Mouse (Mus musculus): Measurements from ENCODE around the gene Adamts2. TPM values are rescaled to one million over a fixed set of nuclear protein-coding genes. Genes with fewer than 3 reads are reported as not detected.

Gene Adamts2
- polyA plus RNA-seq, 1 experiment from 2014 or later, result 11.7 TPM

- no peaks in the 10 kb centered on the region for H3K36me3 ChIP-seq (ENCODE audit: control insufficient read depth, insufficient read depth, low read length)
- H3K4me3 ChIP-seq (ENCODE audit: low read depth, low read length), result no peak overlapping the region
- no peak for ATAC-seq (ENCODE audit: insufficient number of reproducible peaks, insufficient read depth, low FRiP score, low read depth)
- no peak overlapping the region for H3K9ac ChIP-seq (replicated peaks; ENCODE audit: low read depth, low read length)
- 87% methylated on average over 4 of the region's 4 CpGs for WGBS
- no peak overlapping the region for H3K27ac ChIP-seq (ENCODE audit: low read length)
- H3K9me3 ChIP-seq (ENCODE audit: control insufficient read depth, low read depth, low read length), result no peaks in the 10 kb centered on the region; the same call in 1 of the 2 replicates
- 0 out of 2 replicates have a peak, but pooled peaks cover 6% of the 10 kb centered on the region for H3K4me1 ChIP-seq (ENCODE audit: control insufficient read depth, insufficient read depth, low read length)
- H3K27me3 ChIP-seq (ENCODE audit: control insufficient read depth, insufficient read depth, low read length), result no peaks in the 10 kb centered on the region
- no peak overlapping the region for H3K4me2 ChIP-seq (replicated peaks; ENCODE audit: low read depth, low read length)
Observed at GRCm38 (mm10) chr11:50648143-50648807, 46.4 kb downstream of the Adamts2 start.

GRCm38 (mm10) chr11:50650037-50650436 is 48.2 kb downstream of the Adamts2 start:
- no peak for ATAC-seq (ENCODE audit: insufficient number of reproducible peaks, insufficient read depth, low FRiP score, low read depth)
- Histone ChIP-seq H3K9ac (replicated peaks; ENCODE audit: low read depth, low read length) (no peak overlapping the region), H3K27ac (ENCODE audit: low read length) (no peak overlapping the region), H3K36me3 (ENCODE audit: control insufficient read depth, insufficient read depth, low read length) (no peaks in the 10 kb centered on the region), H3K27me3 (ENCODE audit: control insufficient read depth, insufficient read depth, low read length) (no peaks in the 10 kb centered on the region), H3K4me2 (replicated peaks; ENCODE audit: low read depth, low read length) (no peak overlapping the region), H3K9me3 (ENCODE audit: control insufficient read depth, low read depth, low read length) (no peaks in the 10 kb centered on the region; the same call in 1 of the 2 replicates), H3K4me3 (ENCODE audit: low read depth, low read length) (no peak overlapping the region), H3K4me1 (ENCODE audit: control insufficient read depth, insufficient read depth, low read length) (0 out of 2 replicates have a peak, but pooled peaks cover 10% of the 10 kb centered on the region)
- WGBS, result 83% methylated on average over 2 of the region's 2 CpGs

- Histone ChIP-seq H3K27ac (ENCODE audit: low read length) (no peak overlapping the region), H3K9me3 (ENCODE audit: control insufficient read depth, low read depth, low read length) (no peaks in the 10 kb centered on the region), H3K4me1 (ENCODE audit: control insufficient read depth, insufficient read depth, low read length) (0 out of 2 replicates have a peak, but pooled peaks cover 4% of the 10 kb centered on the region), H3K9ac (replicated peaks; ENCODE audit: low read depth, low read length) (no peak overlapping the region), H3K4me3 (ENCODE audit: low read depth, low read length) (no peak overlapping the region), H3K4me2 (replicated peaks; ENCODE audit: low read depth, low read length) (no peak overlapping the region), H3K27me3 (ENCODE audit: control insufficient read depth, insufficient read depth, low read length) (no peaks in the 10 kb centered on the region), H3K36me3 (ENCODE audit: control insufficient read depth, insufficient read depth, low read length) (no peaks in the 10 kb centered on the region)
- WGBS, result 59% methylated on average over 9 of the region's 9 CpGs
- no peak for ATAC-seq (ENCODE audit: insufficient number of reproducible peaks, insufficient read depth, low FRiP score, low read depth)
Observed at GRCm38 (mm10) chr11:50653746-50654431, 52.0 kb downstream of the Adamts2 start.

GRCm38 (mm10) chr11:50658826-50659225 is 56.9 kb downstream of the Adamts2 start:
- 82% methylated on average over 6 of the region's 6 CpGs for whole genome bisulfite sequencing
- H3K27ac ChIP-seq (ENCODE audit: low read length), result no peak overlapping the region

DNA sequence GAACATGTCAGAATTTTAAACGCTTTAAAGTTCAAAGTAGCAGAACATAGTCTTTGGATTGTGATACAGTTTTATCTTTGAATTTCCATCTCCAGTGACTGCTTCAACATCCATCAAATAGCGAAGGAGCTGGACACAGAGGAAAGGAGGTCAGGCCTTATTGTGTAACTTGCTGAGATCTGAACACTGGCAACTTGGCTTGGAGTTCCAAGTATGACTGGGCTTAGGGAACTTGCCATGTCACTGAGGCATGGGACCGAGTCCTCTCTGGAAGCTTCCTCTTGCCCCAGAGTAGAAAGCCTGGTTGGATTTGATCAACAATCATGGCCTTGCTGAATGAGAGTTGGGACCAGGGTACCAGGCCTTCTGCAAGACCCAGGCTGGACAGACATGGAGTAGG is 60.3 kb downstream of the Adamts2 start:
- Histone ChIP-seq H3K36me3 (ENCODE audit: control insufficient read depth, insufficient read depth, low read length) (no peaks in the 10 kb centered on the region), H3K4me1 (ENCODE audit: control insufficient read depth, insufficient read depth, low read length) (no peaks in the 10 kb centered on the region), H3K27ac (ENCODE audit: low read length) (no peak overlapping the region), H3K9ac (replicated peaks; ENCODE audit: low read depth, low read length) (no peak overlapping the region), H3K4me3 (ENCODE audit: low read depth, low read length) (no peak overlapping the region), H3K9me3 (ENCODE audit: control insufficient read depth, low read depth, low read length) (no peaks in the 10 kb centered on the region), H3K4me2 (replicated peaks; ENCODE audit: low read depth, low read length) (no peak overlapping the region), H3K27me3 (ENCODE audit: control insufficient read depth, insufficient read depth, low read length) (no peaks in the 10 kb centered on the region)
- 89% methylated on average over 3 of the region's 3 CpGs for WGBS
- ATAC-seq (ENCODE audit: insufficient number of reproducible peaks, insufficient read depth, low FRiP score, low read depth), result no peak

More at GRCm38 (mm10) chr11:50658826-50659225, 56.9 kb downstream of the Adamts2 start:
- no peak for ATAC-seq (ENCODE audit: insufficient number of reproducible peaks, insufficient read depth, low FRiP score, low read depth)
- H3K9me3 ChIP-seq (ENCODE audit: control insufficient read depth, low read depth, low read length), result no peaks in the 10 kb centered on the region
- H3K27me3 ChIP-seq (ENCODE audit: control insufficient read depth, insufficient read depth, low read length), result no peaks in the 10 kb centered on the region
- no peaks in the 10 kb centered on the region for H3K36me3 ChIP-seq (ENCODE audit: control insufficient read depth, insufficient read depth, low read length)
- H3K4me3 ChIP-seq (ENCODE audit: low read depth, low read length), result no peak overlapping the region
- H3K4me1 ChIP-seq (ENCODE audit: control insufficient read depth, insufficient read depth, low read length), result 0 out of 2 replicates have a peak, but pooled peaks cover 4% of the 10 kb centered on the region
- H3K4me2 ChIP-seq (replicated peaks; ENCODE audit: low read depth, low read length), result no peak overlapping the region
- H3K9ac ChIP-seq (replicated peaks; ENCODE audit: low read depth, low read length), result no peak overlapping the region

GRCm38 (mm10) chr11:50664826-50665225 is 62.9 kb downstream of the Adamts2 start:
- Histone ChIP-seq H3K4me1 (ENCODE audit: control insufficient read depth, insufficient read depth, low read length) (0 out of 2 replicates have a peak, but pooled peaks cover 3% of the 10 kb centered on the region), H3K36me3 (ENCODE audit: control insufficient read depth, insufficient read depth, low read length) (no peaks in the 10 kb centered on the region), H3K9ac (replicated peaks; ENCODE audit: low read depth, low read length) (no peak overlapping the region), H3K27me3 (ENCODE audit: control insufficient read depth, insufficient read depth, low read length) (no peaks in the 10 kb centered on the region), H3K27ac (ENCODE audit: low read length) (no peak overlapping the region), H3K4me2 (replicated peaks; ENCODE audit: low read depth, low read length) (no peak overlapping the region), H3K9me3 (ENCODE audit: control insufficient read depth, low read depth, low read length) (no peaks in the 10 kb centered on the region), H3K4me3 (ENCODE audit: low read depth, low read length) (no peak overlapping the region)
- no peak for ATAC-seq (ENCODE audit: insufficient number of reproducible peaks, insufficient read depth, low FRiP score, low read depth)
- WGBS, result 63% methylated on average over 4 of the region's 4 CpGs

DNA sequence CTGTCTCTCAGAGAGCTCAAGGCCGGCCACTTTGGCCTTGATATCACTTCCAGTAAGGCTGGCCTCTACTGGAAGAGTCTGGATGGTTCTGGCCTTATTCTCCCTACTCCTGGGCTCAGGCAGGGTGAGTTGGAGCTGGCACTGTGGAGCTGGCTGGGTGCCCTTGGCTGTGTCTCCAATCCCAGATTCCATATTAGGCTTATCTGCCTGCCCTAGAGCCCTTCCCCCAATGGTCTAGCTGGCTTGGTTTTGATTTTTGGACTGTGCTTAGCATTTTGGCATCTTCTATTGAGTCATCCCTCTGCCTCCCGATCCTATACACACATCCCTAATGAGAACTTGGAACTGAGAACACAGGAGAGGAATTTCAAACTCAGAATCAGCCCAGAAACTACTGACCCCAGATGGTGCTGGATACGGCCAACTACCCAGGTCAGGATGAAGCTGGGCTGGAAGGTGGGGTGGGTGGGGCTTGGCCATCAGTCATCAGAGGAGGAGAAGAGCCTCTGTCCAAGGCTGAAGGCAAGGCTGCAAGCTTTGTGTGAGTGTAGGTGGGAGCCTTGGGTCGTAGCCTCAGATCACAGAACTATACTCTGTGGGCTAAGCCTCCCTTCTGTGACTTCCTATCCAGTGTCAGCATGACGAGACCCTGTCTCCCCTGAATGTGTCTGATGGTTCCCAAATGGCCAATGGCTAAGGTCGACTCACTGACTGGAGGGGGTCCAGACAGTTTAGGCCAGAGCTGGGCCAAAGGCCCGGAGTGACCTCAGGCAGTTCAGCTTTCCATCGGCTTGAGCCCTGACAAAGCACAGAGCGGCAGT is 67.9 kb downstream of the Adamts2 start:
- no peak overlapping the region for H3K27ac ChIP-seq (ENCODE audit: low read length)
- 78% methylated on average over 9 of the region's 9 CpGs for WGBS
- ATAC-seq (ENCODE audit: insufficient number of reproducible peaks, insufficient read depth, low FRiP score, low read depth), result no peak

DNA sequence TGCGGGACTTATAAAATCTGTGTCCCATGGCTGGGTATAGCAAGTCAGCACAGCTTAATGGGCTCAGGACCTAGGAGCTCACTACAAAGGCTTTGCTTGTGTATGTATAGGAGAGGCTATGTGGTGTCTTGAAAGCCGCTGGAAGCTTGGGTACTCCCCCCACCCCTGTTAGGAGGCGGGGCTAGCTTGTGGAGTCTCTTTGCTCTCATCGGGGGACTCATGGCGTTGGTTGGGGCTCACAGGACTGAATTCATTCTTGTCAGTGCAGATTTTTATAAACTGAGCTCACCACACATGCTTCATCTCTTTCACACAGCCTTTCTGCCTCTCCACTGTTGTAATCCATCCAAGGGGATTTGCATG is 68.5 kb downstream of the Adamts2 start:
- H3K27ac ChIP-seq (ENCODE audit: low read length), result no peak overlapping the region
- no peaks in the 10 kb centered on the region for H3K27me3 ChIP-seq (ENCODE audit: control insufficient read depth, insufficient read depth, low read length)
- no peak overlapping the region for H3K9ac ChIP-seq (replicated peaks; ENCODE audit: low read depth, low read length)
- no peak for ATAC-seq (ENCODE audit: insufficient number of reproducible peaks, insufficient read depth, low FRiP score, low read depth)
- H3K9me3 ChIP-seq (ENCODE audit: control insufficient read depth, low read depth, low read length), result no peaks in the 10 kb centered on the region
- no peak overlapping the region for H3K4me2 ChIP-seq (replicated peaks; ENCODE audit: low read depth, low read length)
- no peaks in the 10 kb centered on the region for H3K36me3 ChIP-seq (ENCODE audit: control insufficient read depth, insufficient read depth, low read length)
- H3K4me3 ChIP-seq (ENCODE audit: low read depth, low read length), result no peak overlapping the region
- WGBS, result 74% methylated on average over 5 of the region's 5 CpGs
- H3K4me1 ChIP-seq (ENCODE audit: control insufficient read depth, insufficient read depth, low read length), result 0 out of 2 replicates have a peak, but pooled peaks cover 3% of the 10 kb centered on the region

More for the DNA sequence above, 67.9 kb downstream of the Adamts2 start:
- H3K4me3 ChIP-seq (ENCODE audit: low read depth, low read length), result no peak overlapping the region
- no peaks in the 10 kb centered on the region for H3K36me3 ChIP-seq (ENCODE audit: control insufficient read depth, insufficient read depth, low read length)
- 0 out of 2 replicates have a peak, but pooled peaks cover 3% of the 10 kb centered on the region for H3K4me1 ChIP-seq (ENCODE audit: control insufficient read depth, insufficient read depth, low read length)
- no peak overlapping the region for H3K4me2 ChIP-seq (replicated peaks; ENCODE audit: low read depth, low read length)
- H3K27me3 ChIP-seq (ENCODE audit: control insufficient read depth, insufficient read depth, low read length), result no peaks in the 10 kb centered on the region
- H3K9me3 ChIP-seq (ENCODE audit: control insufficient read depth, low read depth, low read length), result no peaks in the 10 kb centered on the region
- no peak overlapping the region for H3K9ac ChIP-seq (replicated peaks; ENCODE audit: low read depth, low read length)

All from stomach, embryonic 14.5 days (tissue).